Mouse (Mus musculus) lung, postnatal 0 days (tissue): ENCODE results near the gene Stpg1. TPM values are rescaled to one million over a fixed set of nuclear protein-coding genes. Genes with fewer than 3 reads are reported as not detected.

Source experiments
- ATAC-seq: fragments of 200-750 bp; cut with Nextera tagmentation; 2 replicates; pipeline ENCODE4 v1.8.0; 2017; ENCODE audit warnings: moderate library complexity
- DNase-seq: peaks from one replicate; pipeline ENCODE4 v3.0.0-alpha.2; 2016; ENCODE audit warnings: low spot score
- H3K27ac ChIP-seq: fragments of 300-500 bp; sonication (generic); 2 replicates; pipeline ENCODE4 v1.5.1; 2014; ENCODE audit warnings: antibody characterized with exemption, mild to moderate bottlenecking, low read length, mixed read lengths
- H3K27me3 ChIP-seq: fragments of 300-500 bp; sonication (generic); replicated peaks from 2 replicates; pipeline ENCODE4 v1.6.1; 2014; ENCODE audit warnings: low read length, mixed read lengths; ENCODE audit not compliant: insufficient read depth
- H3K36me3 ChIP-seq: fragments of 300-500 bp; sonication (generic); 2 replicates; pipeline ENCODE4 v1.6.1; 2014; ENCODE audit warnings: low read length, mixed read lengths; ENCODE audit not compliant: insufficient read depth
- H3K4me1 ChIP-seq: fragments of 300-500 bp; sonication (generic); 2 replicates; pipeline ENCODE4 v1.6.1; 2014; ENCODE audit warnings: antibody characterized with exemption, low read depth, low read length, mixed read lengths; ENCODE audit not compliant: insufficient read depth
- H3K4me2 ChIP-seq: fragments of 300-500 bp; sonication (generic); replicated peaks from 2 replicates; pipeline ENCODE4 v1.6.1; 2014; ENCODE audit warnings: low read depth, mild to moderate bottlenecking, low read length, moderate library complexity, mixed read lengths
- H3K4me3 ChIP-seq: fragments of 300-500 bp; sonication (generic); 2 replicates; pipeline ENCODE4 v1.5.1; 2014; ENCODE audit warnings: low read depth, low read length
- H3K9ac ChIP-seq: fragments of 300-500 bp; sonication (generic); replicated peaks from 2 replicates; pipeline ENCODE4 v1.6.1; 2014; ENCODE audit warnings: low read depth, mild to moderate bottlenecking
- H3K9me3 ChIP-seq: fragments of 300-500 bp; sonication (generic); 2 replicates; pipeline ENCODE4 v1.6.1; 2016; ENCODE audit warnings: low read length, mixed read lengths
- CTCF ChIP-seq: IDR thresholded peaks from 2 replicates; pipeline ENCODE4 v1.5.1; 2016; ENCODE audit warnings: antibody characterized with exemption, mild to moderate bottlenecking
- EP300 ChIP-seq: IDR thresholded peaks from 2 replicates; pipeline ENCODE4 v1.6.1; 2016; ENCODE audit warnings: antibody characterized with exemption, mild to moderate bottlenecking, control low read depth
- WGBS: fragments of 180-500 bp; shearing (Covaris S2); extraction: QIAGEN DNeasy Blood & Tissue Kit; methylation state at CpG from one replicate; pipeline ENCODE4 v1.1.7; 2014; 5-methylcytosine and 5-hydroxymethylcytosine counted together
- microRNA-seq: library from miRNA; unstranded; fragments of <30 nt; microRNA quantifications from one replicate; pipeline ENCODE4, GENCODE M21; 2016
- polyA plus RNA-seq: library from polyadenylated mRNA; unstranded; fragments of >200 nt; fragmentation: Nextera tagmentation; extraction: Ambion mirVana; gene quantifications from 2 replicates; pipeline ENCODE4 v1.2.1, GENCODE M21; 2015

Gene Stpg1
- polyA plus RNA-seq, 1 experiment from 2014 or later = 0.85 TPM

DNA sequence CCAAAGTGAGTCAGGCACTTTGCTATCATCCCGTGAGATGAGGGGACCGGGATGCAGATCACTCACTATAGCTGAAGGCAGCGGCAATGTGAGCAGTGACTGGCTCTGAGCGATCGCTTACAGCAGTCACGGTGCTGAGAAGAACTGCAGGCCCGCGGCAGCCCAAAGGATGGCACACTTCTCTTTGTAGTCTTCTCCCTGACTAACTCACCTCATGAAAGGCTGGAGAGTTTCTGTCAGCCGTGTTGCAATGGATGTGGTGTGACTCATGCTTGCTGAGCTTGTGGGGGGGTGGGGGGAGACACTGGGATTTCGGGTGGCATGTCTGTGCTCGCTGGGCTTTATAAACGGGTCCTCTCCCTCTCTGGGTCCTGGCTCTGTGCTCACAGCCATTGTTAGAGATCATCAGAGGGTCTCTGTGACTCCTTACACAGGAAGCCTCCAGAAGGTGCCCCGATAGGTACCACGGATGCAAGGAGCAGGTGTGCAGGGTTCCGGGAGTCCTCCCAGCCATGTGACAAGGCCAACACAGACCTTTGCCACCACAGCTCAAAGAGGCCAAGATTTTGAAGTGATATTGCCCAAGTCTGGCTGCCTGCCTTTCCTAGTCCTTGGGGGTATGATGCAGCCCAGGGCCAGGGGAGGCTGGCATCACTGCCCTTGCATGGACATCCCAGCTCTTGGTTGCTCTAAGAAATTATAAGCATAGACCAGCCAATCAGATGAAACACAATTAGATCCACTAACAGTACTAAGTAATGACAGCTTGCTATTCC lies 81.0 kb downstream of the Stpg1 start:
- WGBS = 61% methylated on average over 15 of the region's 15 CpGs

GRCm38 (mm10) chr4:135578490-135578889 lies 83.9 kb downstream of the Stpg1 start:
- Histone ChIP-seq H3K4me2 (no peak overlapping the region), H3K4me1 (no peaks in the 10 kb centered on the region; the same call in 1 of the 2 replicates), H3K9ac (no peak overlapping the region), H3K9me3 (no peaks in the 10 kb centered on the region), H3K27me3 (peaks cover 10% of the 10 kb centered on the region; the same call in 1 of the 2 replicates), H3K4me3 (no peak overlapping the region), H3K27ac (no peak overlapping the region), H3K36me3 (no peaks in the 10 kb centered on the region)
- no peak for TF ChIP-seq CTCF
- no peak for ATAC-seq
- DNase-seq = no peak
- WGBS = 69% methylated on average over 5 of the region's 5 CpGs

More for the DNA sequence above, 81.0 kb downstream of the Stpg1 start:
- Histone ChIP-seq H3K9ac (no peak overlapping the region), H3K36me3 (no peaks in the 10 kb centered on the region), H3K27me3 (peaks cover 23% of the 10 kb centered on the region; the same call in 1 of the 2 replicates), H3K4me2 (no peak overlapping the region), H3K27ac (no peak overlapping the region), H3K4me1 (peaks cover 13% of the 10 kb centered on the region), H3K4me3 (no peak overlapping the region), H3K9me3 (no peaks in the 10 kb centered on the region)
- ATAC-seq = no peak
- no peak for TF ChIP-seq CTCF
- no peak for TF ChIP-seq EP300
- no peak for DNase-seq

DNA sequence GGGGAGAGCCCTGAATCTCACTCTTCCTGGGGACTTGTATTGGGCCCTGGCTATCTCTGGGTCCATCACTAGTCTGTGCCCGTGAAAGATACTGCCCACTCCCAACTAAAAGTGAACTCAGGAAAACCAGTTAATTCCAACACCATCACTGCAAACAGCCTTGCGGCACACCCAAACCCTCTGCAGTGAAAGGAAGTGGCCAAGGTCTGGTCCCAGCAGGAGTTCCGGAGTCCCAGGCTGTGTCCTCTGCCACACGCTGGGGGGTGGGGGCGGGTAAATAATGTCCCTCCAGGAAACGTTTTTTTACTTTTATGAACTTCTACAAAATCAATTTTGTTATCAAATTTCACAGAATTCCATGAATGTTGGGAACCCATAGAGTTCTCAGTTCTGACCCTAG lies 85.1 kb downstream of the Stpg1 start:
- Histone ChIP-seq H3K27ac (no peak overlapping the region), H3K27me3 (0 out of 2 replicates have a peak, but pooled peaks cover 2% of the 10 kb centered on the region), H3K4me3 (no peak overlapping the region), H3K36me3 (no peaks in the 10 kb centered on the region), H3K4me2 (no peak overlapping the region), H3K4me1 (no peaks in the 10 kb centered on the region), H3K9me3 (no peaks in the 10 kb centered on the region), H3K9ac (no peak overlapping the region)
- no peak; the same call in 1 of the 2 replicates for ATAC-seq
- no peak for TF ChIP-seq CTCF
- TF ChIP-seq EP300 = no peak
- WGBS = 39% methylated on average over 6 of the region's 6 CpGs
- DNase-seq = no peak

DNA sequence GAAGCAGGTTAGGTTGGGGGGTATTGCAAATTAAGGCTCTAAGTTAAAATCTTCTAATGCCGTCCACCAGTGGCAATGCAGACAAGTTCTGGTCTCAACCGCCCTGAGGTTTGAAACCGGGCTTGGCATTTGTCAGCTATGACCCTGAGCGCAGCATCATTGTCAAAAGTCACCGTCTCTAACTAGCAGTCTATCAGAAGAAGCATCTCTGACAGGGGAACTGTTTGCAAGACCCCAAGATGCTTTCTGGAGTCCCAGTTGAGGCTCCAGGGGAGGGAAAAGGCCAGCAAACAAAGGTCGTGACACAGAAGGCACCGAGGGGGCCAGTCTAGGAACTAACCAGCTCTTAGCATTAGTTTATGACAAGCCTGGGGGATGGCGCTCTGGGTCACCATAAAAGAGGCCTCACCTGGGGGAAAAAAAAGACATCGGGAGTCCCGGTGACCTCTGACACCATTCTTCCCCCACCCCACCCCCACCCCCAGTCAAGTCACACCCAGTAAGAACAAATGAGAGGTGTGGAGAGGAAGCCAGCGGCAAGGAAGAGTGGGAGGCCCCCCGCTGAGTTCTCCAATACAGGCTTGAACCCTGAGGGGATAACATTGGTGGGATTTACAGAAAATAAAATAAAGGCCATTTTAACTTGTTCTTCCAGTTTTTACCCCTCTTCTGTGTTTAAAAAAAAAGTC lies 86.8 kb downstream of the Stpg1 start:
- WGBS = 42% methylated on average over 12 of the region's 12 CpGs
- Histone ChIP-seq H3K4me2 (no peak overlapping the region), H3K4me3 (no peak overlapping the region), H3K9me3 (no peaks in the 10 kb centered on the region), H3K4me1 (no peaks in the 10 kb centered on the region), H3K9ac (no peak overlapping the region), H3K27me3 (no peaks in the 10 kb centered on the region), H3K36me3 (no peaks in the 10 kb centered on the region), H3K27ac (no peak overlapping the region)
- TF ChIP-seq CTCF (no peak), EP300 (no peak)
- DNase-seq = no peak
- no peak for ATAC-seq

GRCm38 (mm10) chr4:135584838-135585237 lies 90.2 kb downstream of the Stpg1 start:
- no peak overlapping the region for H3K9ac ChIP-seq
- H3K4me3 ChIP-seq = no peak overlapping the region
- no peaks in the 10 kb centered on the region for H3K27me3 ChIP-seq
- no peak for DNase-seq
- no peaks in the 10 kb centered on the region for H3K9me3 ChIP-seq
- H3K36me3 ChIP-seq = no peaks in the 10 kb centered on the region
- WGBS = 78% methylated on average over 4 of the region's 4 CpGs
- H3K27ac ChIP-seq = no peak overlapping the region
- H3K4me1 ChIP-seq = no peaks in the 10 kb centered on the region
- ATAC-seq = no peak
- no peak for TF ChIP-seq CTCF
- no peak overlapping the region for H3K4me2 ChIP-seq

Small RNAs within 50 kb of the gene (microRNA-seq; reads per million reads assigned to microRNA genes)
- not detected for gene Gm25317

Other genes starting within 250 kb of the Stpg1 start
- 205 and 211 TPM in 2 replicates for gene Clic4, start 222.0 kb upstream of the Stpg1 start, polyA plus RNA-seq
- 108 and 116 TPM in 2 replicates for gene Srrm1, start 141.5 kb upstream of the Stpg1 start, polyA plus RNA-seq
- gene Ncmap, start 96.6 kb upstream of the Stpg1 start, polyA plus RNA-seq = 0.90 and 1.5 TPM in 2 replicates
- gene Rcan3, start 60.9 kb upstream of the Stpg1 start, polyA plus RNA-seq = 12.6 and 12.7 TPM in 2 replicates
- gene Nipal3, start 248 bp downstream of the Stpg1 start, polyA plus RNA-seq = 9.7 and 12.0 TPM in 2 replicates
- gene Grhl3, start 78.8 kb downstream of the Stpg1 start, polyA plus RNA-seq = 1.2 and 1.5 TPM in 2 replicates
- 2.7 and 3.7 TPM in 2 replicates for gene Ifnlr1, start 191.5 kb downstream of the Stpg1 start, polyA plus RNA-seq
- not detected in 2 replicates for gene Il22ra1, start 233.4 kb downstream of the Stpg1 start, polyA plus RNA-seq